Mouse (Mus musculus): Measurements from ENCODE around the gene Tnk1. TPM values are rescaled to one million over a fixed set of nuclear protein-coding genes. Genes with fewer than 3 reads are reported as not detected.
A peak's percentile ranks its signal among the peaks of the same experiment; 100 is the strongest.
"Not testable (repeated sequence)": the region's sequence is repeated elsewhere in the genome, so short reads cannot be mapped to it uniquely, and the experiment has no call there.

Gene Tnk1
- polyA plus RNA-seq, 1 experiment: not detected

GRCm38 (mm10) chr11:69865561-69865960 lies 7.0 kb upstream of the Tnk1 start:
- Histone ChIP-seq H3K27ac (ENCODE audit: insufficient read depth, low read depth, low read length) (no peak overlapping the region), H3K4me1 (ENCODE audit: control insufficient read depth, insufficient read depth, low read length) (no peaks in the 10 kb centered on the region), H3K4me3 (ENCODE audit: insufficient read depth, low read length) (no peak overlapping the region)
- TF ChIP-seq CTCF (IDR thresholded peaks at IDR 0.05; ENCODE audit: low read depth, low read length) (no peak), POLR2A (IDR thresholded peaks at IDR 0.05; ENCODE audit: borderline replicate concordance, low read depth, low read length) (no peak)

DNA sequence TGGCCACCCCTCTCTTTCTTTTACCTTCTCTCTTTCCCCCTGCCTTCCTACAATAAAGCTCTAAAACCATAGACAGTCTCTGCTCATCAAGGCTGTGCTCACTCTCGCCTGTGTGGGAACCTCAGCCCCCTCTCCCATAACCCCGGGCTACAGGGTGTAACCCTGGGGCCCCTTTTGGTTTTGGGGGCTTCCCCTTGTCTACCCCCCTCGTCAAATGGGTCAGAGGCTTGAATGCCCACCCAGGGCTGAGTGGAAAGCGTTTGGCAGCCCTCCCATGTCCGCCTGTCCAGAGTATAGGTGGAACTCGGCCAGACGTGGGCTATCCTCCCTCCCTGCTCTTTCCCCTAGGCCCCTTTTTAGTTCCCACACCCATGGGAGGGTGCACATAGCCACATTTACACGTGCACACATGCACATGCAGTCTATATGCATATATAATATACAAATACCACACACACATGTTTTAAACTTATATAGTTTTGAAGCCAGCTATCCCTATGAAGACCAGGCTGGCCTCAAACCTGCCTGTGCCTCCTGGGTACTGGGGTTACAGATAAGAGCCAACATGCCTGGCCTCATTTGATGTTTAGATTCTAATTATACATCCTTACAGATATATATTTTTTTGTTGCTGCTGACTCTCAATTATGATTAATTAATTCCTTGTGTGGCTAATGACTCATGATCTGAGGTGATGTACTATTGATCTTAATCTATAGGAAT lies 5.8 kb upstream of the Tnk1 start:
- TF ChIP-seq CTCF (IDR thresholded peaks at IDR 0.05; ENCODE audit: low read depth, low read length) (no peak), POLR2A (IDR thresholded peaks at IDR 0.05; ENCODE audit: borderline replicate concordance, low read depth, low read length) (no peak)
- H3K4me3 ChIP-seq (ENCODE audit: insufficient read depth, low read length): no peak overlapping the region
- no peak overlapping the region for H3K27ac ChIP-seq (ENCODE audit: insufficient read depth, low read depth, low read length)
- no peaks in the 10 kb centered on the region for H3K4me1 ChIP-seq (ENCODE audit: control insufficient read depth, insufficient read depth, low read length)

- not testable (repeated sequence) for H3K27ac ChIP-seq (ENCODE audit: insufficient read depth, low read depth, low read length); H3K4me1 ChIP-seq (ENCODE audit: control insufficient read depth, insufficient read depth, low read length); H3K4me3 ChIP-seq (ENCODE audit: insufficient read depth, low read length)
Observed at GRCm38 (mm10) chr11:69863729-69864128, 5.2 kb upstream of the Tnk1 start.

DNA sequence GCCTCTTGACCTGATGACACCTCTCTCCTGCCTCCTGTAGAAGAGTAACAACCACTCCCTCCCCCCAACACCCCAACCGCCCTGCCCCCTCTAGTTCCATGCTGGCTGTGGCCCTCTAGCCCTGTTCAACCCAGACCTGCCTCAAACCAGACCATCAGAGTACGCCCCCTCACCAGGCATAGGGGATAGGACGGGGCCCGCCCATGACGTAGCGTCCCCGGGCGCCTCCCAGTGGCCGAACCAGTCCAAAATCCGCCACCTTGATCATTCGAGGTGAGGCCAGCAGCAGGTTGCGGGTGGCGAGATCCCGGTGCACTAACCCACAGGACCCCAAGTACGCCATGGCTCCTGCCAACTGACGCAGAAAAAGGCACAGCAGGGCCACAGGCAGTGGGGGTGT lies 3.2 kb downstream of the Tnk1 start:
- Histone ChIP-seq H3K27ac (ENCODE audit: insufficient read depth, low read depth, low read length) (no peak overlapping the region), H3K4me3 (ENCODE audit: insufficient read depth, low read length) (no peak overlapping the region), H3K4me1 (ENCODE audit: control insufficient read depth, insufficient read depth, low read length) (no peaks in the 10 kb centered on the region; the same call in 1 of the 2 replicates)
- no peak for TF ChIP-seq POLR2A (IDR thresholded peaks at IDR 0.05; ENCODE audit: borderline replicate concordance, low read depth, low read length)

- no peak overlapping the region for H3K27ac ChIP-seq (ENCODE audit: insufficient read depth, low read depth, low read length)
- no peak overlapping the region for H3K4me3 ChIP-seq (ENCODE audit: insufficient read depth, low read length)
- TF ChIP-seq POLR2A (IDR thresholded peaks at IDR 0.05; ENCODE audit: borderline replicate concordance, low read depth, low read length): no peak
- TF ChIP-seq CTCF (IDR thresholded peaks at IDR 0.05; ENCODE audit: low read depth, low read length): no peak
- H3K4me1 ChIP-seq (ENCODE audit: control insufficient read depth, insufficient read depth, low read length): peaks cover 4% of the 10 kb centered on the region
Observed at GRCm38 (mm10) chr11:69854680-69855079, 3.9 kb downstream of the Tnk1 start.

- H3K4me1 ChIP-seq (ENCODE audit: control insufficient read depth, insufficient read depth, low read length): peaks cover 9% of the 10 kb centered on the region
- H3K27ac ChIP-seq (ENCODE audit: insufficient read depth, low read depth, low read length): no peak overlapping the region
- TF ChIP-seq CTCF (IDR thresholded peaks at IDR 0.05; ENCODE audit: low read depth, low read length) (no peak), POLR2A (IDR thresholded peaks at IDR 0.05; ENCODE audit: borderline replicate concordance, low read depth, low read length) (no peak)
- no peak overlapping the region for H3K4me3 ChIP-seq (ENCODE audit: insufficient read depth, low read length)
Observed at GRCm38 (mm10) chr11:69853994-69854393, 4.5 kb downstream of the Tnk1 start.

- Histone ChIP-seq H3K27ac (ENCODE audit: insufficient read depth, low read depth, low read length) (no peak overlapping the region), H3K4me3 (ENCODE audit: insufficient read depth, low read length) (no peak overlapping the region), H3K4me1 (ENCODE audit: control insufficient read depth, insufficient read depth, low read length) (peaks cover 20% of the 10 kb centered on the region)
- TF ChIP-seq CTCF (IDR thresholded peaks at IDR 0.05; ENCODE audit: low read depth, low read length) (no peak), POLR2A (IDR thresholded peaks at IDR 0.05; ENCODE audit: borderline replicate concordance, low read depth, low read length) (no peak)
Observed at GRCm38 (mm10) chr11:69850754-69851153, 7.8 kb downstream of the Tnk1 start.

- peak overlapping the region; percentile 65 for H3K27ac ChIP-seq (ENCODE audit: insufficient read depth, low read depth, low read length)
- TF ChIP-seq POLR2A (IDR thresholded peaks at IDR 0.05; ENCODE audit: borderline replicate concordance, low read depth, low read length) (no peak), CTCF (IDR thresholded peaks at IDR 0.05; ENCODE audit: low read depth, low read length) (no peak)
- H3K4me1 ChIP-seq (ENCODE audit: control insufficient read depth, insufficient read depth, low read length): peaks cover 27% of the 10 kb centered on the region
- H3K4me3 ChIP-seq (ENCODE audit: insufficient read depth, low read length): no peak overlapping the region
Observed at GRCm38 (mm10) chr11:69849884-69850283, 8.6 kb downstream of the Tnk1 start.

DNA sequence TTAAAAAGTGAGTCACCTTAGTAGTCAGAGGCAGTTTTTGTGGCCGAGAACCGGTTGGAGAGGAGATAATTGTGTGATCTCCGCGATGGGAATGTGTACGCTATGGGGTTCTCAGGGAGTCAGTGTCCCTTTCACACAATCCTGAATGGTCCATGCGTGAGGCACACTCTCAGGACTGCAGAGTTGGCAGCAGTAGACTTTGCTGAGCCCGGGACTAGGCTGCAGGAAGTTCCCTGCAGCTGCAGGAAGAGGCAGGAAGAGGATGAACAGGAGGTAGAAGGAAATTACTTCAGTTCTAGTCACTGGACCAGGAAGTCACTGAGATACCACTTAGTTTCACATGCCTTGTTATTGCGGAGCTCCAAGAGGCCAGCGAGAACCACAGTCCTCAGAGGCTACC lies 9.4 kb downstream of the Tnk1 start:
- Histone ChIP-seq H3K4me1 (ENCODE audit: control insufficient read depth, insufficient read depth, low read length) (peaks cover 27% of the 10 kb centered on the region), H3K4me3 (ENCODE audit: insufficient read depth, low read length) (no peak overlapping the region; the same call in 1 of the 2 replicates), H3K27ac (ENCODE audit: insufficient read depth, low read depth, low read length) (peak overlapping the region; percentile 65)
- TF ChIP-seq CTCF (IDR thresholded peaks at IDR 0.05; ENCODE audit: low read depth, low read length) (no peak), POLR2A (IDR thresholded peaks at IDR 0.05; ENCODE audit: borderline replicate concordance, low read depth, low read length) (no peak)

DNA sequence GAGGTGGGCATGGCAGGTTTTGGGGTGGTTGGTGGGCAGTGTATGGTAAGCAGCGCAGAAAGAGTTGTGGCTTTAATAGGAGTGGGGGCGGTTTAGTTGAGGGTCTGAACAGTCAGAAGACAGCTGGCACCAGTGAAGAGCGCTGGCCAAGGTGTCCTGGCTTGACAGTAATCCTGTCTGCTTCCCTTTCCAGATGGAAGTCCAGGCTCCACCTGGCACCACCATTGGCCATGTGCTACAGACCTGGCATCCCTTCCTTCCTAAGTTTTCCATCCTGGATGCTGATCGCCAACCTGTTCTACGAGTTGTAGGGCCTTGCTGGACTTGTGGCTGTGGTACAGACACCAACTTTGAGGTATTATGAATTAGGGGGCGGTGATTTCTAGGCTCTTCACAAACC lies 10.5 kb downstream of the Tnk1 start:
- no peak overlapping the region for H3K27ac ChIP-seq (ENCODE audit: insufficient read depth, low read depth, low read length)
- H3K4me1 ChIP-seq (ENCODE audit: control insufficient read depth, insufficient read depth, low read length): peaks cover 31% of the 10 kb centered on the region
- TF ChIP-seq CTCF (IDR thresholded peaks at IDR 0.05; ENCODE audit: low read depth, low read length) (no peak), POLR2A (IDR thresholded peaks at IDR 0.05; ENCODE audit: borderline replicate concordance, low read depth, low read length) (no peak)
- H3K4me3 ChIP-seq (ENCODE audit: insufficient read depth, low read length): no peak overlapping the region

Measured in bone marrow macrophage, adult 2 months (primary cell).